Mouse (Mus musculus): ENCODE results near the gene Olfr1427.

- TF ChIP-seq CTCF (IDR thresholded peaks at IDR 0.05; ENCODE audit: low read depth, low read length) (no peak), TAL1 (conservative IDR thresholded peaks at IDR 0.05; ENCODE audit: low read depth, low read length) (no peak)
Measured at GRCm38 (mm10) chr19:12104541-12104940, 1.4 kb upstream of the Olfr1427 start.
